Mouse (Mus musculus): ENCODE results near the gene Gm28047. TPM values are rescaled to one million over a fixed set of nuclear protein-coding genes. Genes with fewer than 3 reads are reported as not detected.

Gm28047 gene
- total and polyA plus RNA-seq, 2 experiments from 2014 or later, result 1.1 TPM; not detected in 1

DNA sequence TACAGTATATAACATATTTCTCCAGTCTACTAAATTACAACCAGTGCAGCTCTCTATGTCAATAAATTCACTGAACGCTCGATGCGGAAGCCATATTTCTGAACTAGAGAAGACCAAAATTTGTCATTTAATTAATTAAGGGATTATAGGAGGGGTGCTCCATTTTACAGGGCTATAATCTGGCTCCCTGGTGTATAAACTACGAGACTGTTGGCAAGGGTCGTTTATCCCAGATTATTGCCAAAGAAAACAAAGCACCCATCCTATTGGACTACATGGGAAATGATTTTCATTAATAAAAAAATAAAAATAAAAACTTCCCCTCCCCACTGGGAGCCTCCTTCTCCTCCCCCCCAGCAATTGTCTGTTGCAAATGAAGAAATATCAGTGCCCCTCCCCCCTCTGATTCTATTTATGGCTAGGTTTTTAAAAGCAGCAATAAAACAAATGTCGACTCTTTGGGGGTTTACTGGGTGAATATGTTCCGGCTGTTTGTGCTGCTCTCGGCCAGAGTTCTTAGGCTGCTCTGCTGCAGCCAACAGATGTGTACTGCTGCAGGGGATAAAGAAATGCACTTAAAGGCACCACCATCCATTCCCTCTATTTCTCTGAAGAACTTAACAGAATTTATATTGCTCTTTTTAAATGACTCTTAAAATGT, 30.7 kb downstream of the Gm28047 start:
- no peak for ATAC-seq
- no peaks in the 10 kb centered on the region for H3K27me3 ChIP-seq (ENCODE audit: insufficient read depth, low read length)
- peaks cover 6% of the 10 kb centered on the region for H3K4me1 ChIP-seq (ENCODE audit: insufficient read depth, low read length)
- no peaks in the 10 kb centered on the region for H3K9me3 ChIP-seq (ENCODE audit: low read length)
- H3K27ac ChIP-seq, result no peak overlapping the region; the same call in 1 of the 2 replicates
- H3K9ac ChIP-seq (replicated peaks; ENCODE audit: low read length), result no peak overlapping the region
- DNase-seq (ENCODE audit: low spot score), result peak; percentile 34
- no peaks in the 10 kb centered on the region for H3K36me3 ChIP-seq (ENCODE audit: insufficient read depth, low read length)
- H3K4me2 ChIP-seq (ENCODE audit: low read depth, low read length), result peak overlapping the region; percentile 35
- WGBS, result 38% methylated on average over 8 of the region's 8 CpGs
- H3K4me3 ChIP-seq (ENCODE audit: low read length), result no peak overlapping the region
- no peak for TF ChIP-seq CTCF (IDR thresholded peaks at IDR 0.05; ENCODE audit: low read depth)

DNA sequence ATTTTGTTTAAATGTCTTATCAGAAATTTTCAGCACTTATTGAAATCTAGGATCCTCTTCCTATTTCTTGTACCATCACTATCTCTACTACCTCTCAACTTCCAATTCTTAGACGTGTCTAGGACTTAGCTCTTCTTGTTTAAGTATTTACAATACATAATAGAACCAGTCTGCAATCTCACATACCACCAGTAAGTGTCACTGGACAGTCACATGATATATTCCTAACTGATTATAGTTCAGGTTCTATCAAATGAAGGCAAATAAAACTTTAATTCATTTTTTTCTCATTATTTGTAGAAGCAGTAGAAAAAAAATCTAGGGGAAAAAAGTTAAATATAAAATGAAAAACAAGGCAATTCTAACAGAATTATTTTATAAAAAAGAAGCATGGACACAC, 32.2 kb downstream of the Gm28047 start:
- Histone ChIP-seq H3K27me3 (ENCODE audit: insufficient read depth, low read length) (no peaks in the 10 kb centered on the region), H3K36me3 (ENCODE audit: insufficient read depth, low read length) (no peaks in the 10 kb centered on the region), H3K4me2 (ENCODE audit: low read depth, low read length) (no peak overlapping the region), H3K4me3 (ENCODE audit: low read length) (no peak overlapping the region), H3K9ac (replicated peaks; ENCODE audit: low read length) (no peak overlapping the region), H3K9me3 (ENCODE audit: low read length) (no peaks in the 10 kb centered on the region), H3K4me1 (ENCODE audit: insufficient read depth, low read length) (peaks cover 6% of the 10 kb centered on the region), H3K27ac (no peak overlapping the region)
- 41% methylated on average over 1 of the region's 1 CpGs for WGBS
- TF ChIP-seq CTCF (IDR thresholded peaks at IDR 0.05; ENCODE audit: low read depth), result peak; percentile 60
- peak; percentile 51 for DNase-seq (ENCODE audit: low spot score)
- no peak for ATAC-seq

DNA sequence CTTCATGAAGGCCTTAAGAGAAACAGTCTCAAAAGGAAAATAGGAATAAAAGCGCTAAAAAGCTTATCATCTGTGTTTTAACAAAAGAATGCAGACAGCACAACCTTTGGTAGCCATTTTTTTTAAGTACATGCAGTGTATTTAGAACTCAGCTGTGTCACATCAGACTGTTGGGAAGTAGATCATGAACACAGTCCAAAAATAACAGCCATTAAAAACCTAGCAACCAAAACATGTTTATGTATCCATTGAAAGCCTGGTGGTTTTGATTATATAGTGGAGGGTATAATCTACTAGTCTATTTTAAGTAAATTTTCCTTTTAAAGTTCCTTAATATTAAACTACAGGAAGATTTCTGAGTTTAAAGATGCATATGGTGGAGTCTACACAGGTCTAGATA, 34.3 kb downstream of the Gm28047 start:
- no peaks in the 10 kb centered on the region for H3K9me3 ChIP-seq (ENCODE audit: low read length)
- no peak overlapping the region for H3K4me2 ChIP-seq (ENCODE audit: low read depth, low read length)
- peaks cover 9% of the 10 kb centered on the region for H3K4me1 ChIP-seq (ENCODE audit: insufficient read depth, low read length)
- no peak for TF ChIP-seq CTCF (IDR thresholded peaks at IDR 0.05; ENCODE audit: low read depth)
- ATAC-seq, result no peak
- no peaks in the 10 kb centered on the region for H3K27me3 ChIP-seq (ENCODE audit: insufficient read depth, low read length)
- H3K9ac ChIP-seq (replicated peaks; ENCODE audit: low read length), result no peak overlapping the region
- WGBS, result 89% methylated on average over 1 of the region's 1 CpGs
- DNase-seq (ENCODE audit: low spot score), result no peak
- H3K36me3 ChIP-seq (ENCODE audit: insufficient read depth, low read length), result no peaks in the 10 kb centered on the region
- no peak overlapping the region for H3K27ac ChIP-seq
- H3K4me3 ChIP-seq (ENCODE audit: low read length), result no peak overlapping the region

DNA sequence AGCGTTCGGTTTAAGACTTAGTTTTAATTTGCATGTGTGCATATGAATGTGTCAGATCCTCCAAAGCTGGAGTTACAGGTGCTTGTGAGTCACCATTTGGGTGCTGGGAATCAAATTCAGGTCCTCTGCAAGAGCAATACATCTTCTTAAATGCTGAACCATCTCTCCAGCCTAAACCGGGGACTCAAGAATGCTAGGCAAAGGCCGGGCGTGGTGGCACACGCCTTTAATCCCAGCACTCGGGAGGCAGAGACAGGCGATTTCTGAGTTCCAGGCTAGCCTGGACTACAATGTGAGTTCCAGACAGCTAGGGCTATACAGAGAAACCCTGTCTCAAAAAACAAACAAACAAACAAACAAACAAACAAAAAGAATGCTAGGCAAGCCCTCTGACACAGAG, 35.0 kb downstream of the Gm28047 start:
- DNase-seq (ENCODE audit: low spot score) (no peak), ATAC-seq (no peak)
- Histone ChIP-seq H3K4me2 (ENCODE audit: low read depth, low read length) (no peak overlapping the region), H3K4me3 (ENCODE audit: low read length) (no peak overlapping the region), H3K4me1 (ENCODE audit: insufficient read depth, low read length) (peaks cover 12% of the 10 kb centered on the region), H3K27ac (no peak overlapping the region), H3K9me3 (ENCODE audit: low read length) (no peaks in the 10 kb centered on the region), H3K36me3 (ENCODE audit: insufficient read depth, low read length) (no peaks in the 10 kb centered on the region), H3K9ac (replicated peaks; ENCODE audit: low read length) (no peak overlapping the region), H3K27me3 (ENCODE audit: insufficient read depth, low read length) (no peaks in the 10 kb centered on the region)
- no peak for TF ChIP-seq CTCF (IDR thresholded peaks at IDR 0.05; ENCODE audit: low read depth)
- 93% methylated on average over 8 of the region's 8 CpGs for WGBS

DNA sequence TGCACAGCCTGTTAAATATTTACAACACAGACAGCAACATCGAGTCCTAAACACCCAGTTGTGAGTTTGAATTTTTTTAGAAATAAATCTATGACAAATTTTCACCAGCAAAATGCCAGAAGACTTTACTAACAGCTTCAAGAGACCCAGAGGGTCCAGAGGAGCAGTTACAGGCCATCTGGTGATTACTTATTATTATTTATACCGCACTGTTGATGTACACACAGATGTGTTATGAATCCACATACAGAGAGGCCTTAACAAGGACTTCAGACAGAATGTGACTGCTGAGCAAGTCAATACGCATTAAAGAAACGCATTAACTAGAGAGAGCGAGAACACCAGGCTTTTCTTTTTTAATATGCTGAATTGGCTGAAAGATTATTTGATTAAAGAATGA, 39.4 kb downstream of the Gm28047 start:
- no peaks in the 10 kb centered on the region for H3K36me3 ChIP-seq (ENCODE audit: insufficient read depth, low read length)
- H3K4me3 ChIP-seq (ENCODE audit: low read length), result no peak overlapping the region
- H3K27me3 ChIP-seq (ENCODE audit: insufficient read depth, low read length), result no peaks in the 10 kb centered on the region
- H3K4me2 ChIP-seq (ENCODE audit: low read depth, low read length), result no peak overlapping the region
- no peak overlapping the region for H3K9ac ChIP-seq (replicated peaks; ENCODE audit: low read length)
- H3K9me3 ChIP-seq (ENCODE audit: low read length), result no peaks in the 10 kb centered on the region
- TF ChIP-seq CTCF (IDR thresholded peaks at IDR 0.05; ENCODE audit: low read depth), result no peak
- no peak for ATAC-seq
- no peak for DNase-seq (ENCODE audit: low spot score)
- H3K27ac ChIP-seq, result peak overlapping the region; percentile 58; the same call in 1 of the 2 replicates
- 0 out of 2 replicates have a peak, but pooled peaks cover 5% of the 10 kb centered on the region for H3K4me1 ChIP-seq (ENCODE audit: insufficient read depth, low read length)
- WGBS, result 60% methylated on average over 5 of the region's 5 CpGs

DNA sequence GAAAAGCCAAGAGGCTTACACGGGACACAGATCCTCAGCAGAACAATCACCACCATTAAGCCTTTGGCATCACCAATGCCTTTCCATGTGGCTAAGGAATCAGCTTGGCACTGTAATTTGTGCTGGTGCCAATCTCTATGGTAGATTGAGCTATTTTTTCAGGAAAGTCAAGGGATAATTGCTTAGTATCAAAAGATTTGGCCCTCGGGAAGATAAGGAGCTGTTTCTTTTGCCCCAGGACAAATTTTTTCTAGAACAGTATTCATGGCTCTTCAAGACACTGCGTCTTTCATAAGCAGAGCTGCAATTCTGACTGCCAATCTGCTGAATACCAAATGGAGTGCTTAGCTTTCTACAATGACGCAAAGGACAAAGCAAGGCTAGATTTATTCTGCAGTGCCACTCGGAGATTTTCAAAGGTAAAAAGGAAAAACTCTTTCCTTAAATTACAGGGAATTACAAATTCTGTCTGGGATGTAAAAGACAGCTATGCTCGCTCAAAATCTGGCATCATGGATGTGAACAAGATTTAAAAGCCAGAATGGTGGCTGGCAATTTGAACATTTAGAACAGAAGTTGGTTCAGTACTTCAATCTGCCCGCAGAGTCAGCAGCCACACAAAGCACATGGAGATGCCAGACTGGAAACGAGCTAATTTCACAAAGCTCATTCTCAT, 41.0 kb downstream of the Gm28047 start:
- 27% methylated on average over 8 of the region's 8 CpGs for WGBS
- TF ChIP-seq CTCF (IDR thresholded peaks at IDR 0.05; ENCODE audit: low read depth), result no peak
- H3K9ac ChIP-seq (replicated peaks; ENCODE audit: low read length), result no peak overlapping the region
- no peaks in the 10 kb centered on the region for H3K36me3 ChIP-seq (ENCODE audit: insufficient read depth, low read length)
- no peak overlapping the region for H3K4me3 ChIP-seq (ENCODE audit: low read length)
- DNase-seq (ENCODE audit: low spot score) (peak; percentile 80), ATAC-seq (peak; percentile 71)
- 0 out of 2 replicates have a peak, but pooled peaks cover 5% of the 10 kb centered on the region for H3K4me1 ChIP-seq (ENCODE audit: insufficient read depth, low read length)
- H3K27ac ChIP-seq, result peak overlapping the region; percentile 76
- no peaks in the 10 kb centered on the region for H3K27me3 ChIP-seq (ENCODE audit: insufficient read depth, low read length)
- H3K9me3 ChIP-seq (ENCODE audit: low read length), result no peaks in the 10 kb centered on the region
- H3K4me2 ChIP-seq (ENCODE audit: low read depth, low read length), result peak overlapping the region; percentile 17

DNA sequence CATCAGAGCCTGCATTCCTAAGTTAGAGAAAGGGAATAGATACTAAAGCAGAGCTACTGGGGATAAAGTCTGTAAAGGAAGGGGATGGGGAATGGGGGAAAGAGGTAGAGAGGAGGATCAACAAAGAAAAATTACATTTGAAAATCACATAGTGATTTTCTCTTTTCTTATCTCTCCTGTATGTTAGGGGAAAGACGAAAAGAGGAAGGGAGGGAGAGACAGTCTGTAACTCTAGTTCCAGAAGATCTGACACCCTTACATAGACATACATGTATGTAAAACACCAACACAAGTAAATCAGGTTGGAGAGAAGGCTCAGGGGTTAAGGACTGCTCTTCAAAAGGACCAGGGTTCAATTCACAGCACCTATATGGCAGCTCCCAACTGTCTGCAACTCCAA, 43.7 kb downstream of the Gm28047 start:
- H3K4me1 ChIP-seq (ENCODE audit: insufficient read depth, low read length), result 0 out of 2 replicates have a peak, but pooled peaks cover 5% of the 10 kb centered on the region
- no peaks in the 10 kb centered on the region for H3K9me3 ChIP-seq (ENCODE audit: low read length)
- H3K27me3 ChIP-seq (ENCODE audit: insufficient read depth, low read length), result no peaks in the 10 kb centered on the region
- H3K36me3 ChIP-seq (ENCODE audit: insufficient read depth, low read length), result no peaks in the 10 kb centered on the region
- TF ChIP-seq CTCF (IDR thresholded peaks at IDR 0.05; ENCODE audit: low read depth), result no peak
- no peak overlapping the region for H3K9ac ChIP-seq (replicated peaks; ENCODE audit: low read length)
- DNase-seq (ENCODE audit: low spot score) (no peak), ATAC-seq (no peak)
- H3K27ac ChIP-seq, result no peak overlapping the region
- no peak overlapping the region for H3K4me3 ChIP-seq (ENCODE audit: low read length)
- H3K4me2 ChIP-seq (ENCODE audit: low read depth, low read length), result no peak overlapping the region
- WGBS, result 95% methylated on average over 1 of the region's 1 CpGs

Measured in hindbrain, postnatal 0 days (tissue).